Mouse (Mus musculus) intestine, postnatal 0 days (tissue): Measurements from ENCODE around the gene Timm22. TPM values are rescaled to one million over a fixed set of nuclear protein-coding genes. Genes with fewer than 3 reads are reported as not detected.

ENCODE experiments used
- ATAC-seq: fragments of 200-750 bp; cut with Nextera tagmentation; 2 replicates; pipeline ENCODE4 v1.8.0; 2017; ENCODE audit warnings: mild to moderate bottlenecking, moderate TSS enrichment, moderate library complexity
- H3K27ac ChIP-seq: fragments of 300-500 bp; sonication (generic); 2 replicates; pipeline ENCODE4 v1.5.1; 2014; ENCODE audit warnings: mild to moderate bottlenecking, low read depth, low read length, moderate library complexity
- H3K27me3 ChIP-seq: fragments of 300-500 bp; sonication (generic); replicated peaks from 2 replicates; pipeline ENCODE4 v1.6.1; 2014; ENCODE audit warnings: low read length, mixed read lengths; ENCODE audit not compliant: control insufficient read depth, insufficient read depth
- H3K36me3 ChIP-seq: fragments of 300-500 bp; sonication (generic); 2 replicates; pipeline ENCODE4 v1.6.1; 2014; ENCODE audit warnings: mild to moderate bottlenecking, moderate library complexity; ENCODE audit not compliant: control insufficient read depth, insufficient read depth
- H3K4me1 ChIP-seq: fragments of 300-500 bp; sonication (generic); replicated peaks from 2 replicates; pipeline ENCODE4 v1.6.1; 2014; ENCODE audit warnings: antibody characterized with exemption, low read length, mixed read lengths; ENCODE audit not compliant: control insufficient read depth, insufficient read depth
- H3K4me2 ChIP-seq: fragments of 300-500 bp; sonication (generic); replicated peaks from 2 replicates; pipeline ENCODE4 v1.6.1; 2014; ENCODE audit warnings: low read depth, mild to moderate bottlenecking, moderate library complexity
- H3K4me3 ChIP-seq: fragments of 300-500 bp; sonication (generic); 2 replicates; pipeline ENCODE4 v1.5.1; 2014; ENCODE audit warnings: low read depth, low read length
- H3K9ac ChIP-seq: fragments of 300-500 bp; sonication (generic); 2 replicates; pipeline ENCODE4 v1.6.1; 2014; ENCODE audit warnings: mild to moderate bottlenecking, low read depth, low read length
- H3K9me3 ChIP-seq: fragments of 300-500 bp; sonication (generic); 2 replicates; pipeline ENCODE4 v1.6.1; 2016; ENCODE audit warnings: mixed run types; ENCODE audit not compliant: control insufficient read depth
- CTCF ChIP-seq: sonication (generic); IDR thresholded peaks from 2 replicates; pipeline ENCODE4 v1.5.1; 2016; ENCODE audit warnings: low read depth, mild to moderate bottlenecking, control low read depth, antibody characterized with exemption, moderate library complexity
- WGBS: fragments of 180-500 bp; shearing (Covaris S2); extraction: QIAGEN DNeasy Blood & Tissue Kit; methylation state at CpG from one replicate; pipeline ENCODE4 v1.1.7; 2014; 5-methylcytosine and 5-hydroxymethylcytosine counted together
- polyA plus RNA-seq: library from polyadenylated mRNA; unstranded; fragments of >200 nt; fragmentation: Nextera tagmentation; extraction: Ambion mirVana; gene quantifications from 2 replicates; pipeline ENCODE4 v1.2.1, GENCODE M21; 2015

Timm22 gene
- polyA plus RNA-seq: 95.2 and 96.0 TPM in 2 replicates

- peak within 1 kb of the TSS; percentile 78 for H3K4me2 ChIP-seq
- peak within 1 kb of the TSS; percentile 83 for H3K4me3 ChIP-seq
- no peaks in the 10 kb centered on the region for H3K27me3 ChIP-seq
- peak within 1 kb of the TSS; percentile 76 for H3K27ac ChIP-seq
- under 1% methylated on average over 46 of the region's 46 CpGs for WGBS
- peak; percentile 100 for TF ChIP-seq CTCF
- peaks cover 5% of the 10 kb centered on the region; the same call in 1 of the 2 replicates for H3K36me3 ChIP-seq
- H3K9ac ChIP-seq: peak within 1 kb of the TSS; percentile 73
- no peaks in the 10 kb centered on the region for H3K4me1 ChIP-seq
- H3K9me3 ChIP-seq: no peaks in the 10 kb centered on the region
- ATAC-seq: peak; percentile 93
These were observed at the start of gene Timm22 for GRCm38 (mm10) chr11:76406702-76407583. Gene Timm22, plus strand, starts transcription at chr11:76406952.

GRCm38 (mm10) chr11:76357464-76357863 lies 49.3 kb upstream of the Timm22 start:
- 0 out of 2 replicates have a peak, but pooled peaks cover 6% of the 10 kb centered on the region for H3K4me1 ChIP-seq
- WGBS: 51% methylated on average over 12 of the region's 12 CpGs

GRCm38 (mm10) chr11:76358628-76359320 lies 48.0 kb upstream of the Timm22 start:
- 46% methylated on average over 14 of the region's 14 CpGs for WGBS
- Histone ChIP-seq H3K4me2 (no peak overlapping the region), H3K9me3 (no peaks in the 10 kb centered on the region), H3K36me3 (no peaks in the 10 kb centered on the region), H3K9ac (no peak overlapping the region), H3K4me3 (no peak overlapping the region), H3K27me3 (no peaks in the 10 kb centered on the region), H3K27ac (no peak overlapping the region), H3K4me1 (0 out of 2 replicates have a peak, but pooled peaks cover 6% of the 10 kb centered on the region)
- no peak for ATAC-seq
- TF ChIP-seq CTCF: no peak

More at GRCm38 (mm10) chr11:76357464-76357863, 49.3 kb upstream of the Timm22 start:
- no peak overlapping the region for H3K4me3 ChIP-seq
- no peaks in the 10 kb centered on the region for H3K27me3 ChIP-seq
- ATAC-seq: no peak
- H3K4me2 ChIP-seq: peak overlapping the region; percentile 17; the same call in 1 of the 2 replicates
- no peaks in the 10 kb centered on the region for H3K36me3 ChIP-seq
- H3K27ac ChIP-seq: 0 out of 2 replicates have a peak overlapping the region, but pooled peaks have one; percentile 7
- H3K9ac ChIP-seq: no peak overlapping the region
- no peaks in the 10 kb centered on the region for H3K9me3 ChIP-seq
- TF ChIP-seq CTCF: no peak

- Histone ChIP-seq H3K27ac (no peak overlapping the region), H3K4me1 (0 out of 2 replicates have a peak, but pooled peaks cover 3% of the 10 kb centered on the region), H3K4me3 (no peak overlapping the region), H3K9me3 (no peaks in the 10 kb centered on the region), H3K9ac (no peak overlapping the region), H3K4me2 (no peak overlapping the region), H3K27me3 (no peaks in the 10 kb centered on the region), H3K36me3 (no peaks in the 10 kb centered on the region)
- TF ChIP-seq CTCF: no peak
- ATAC-seq: no peak
- WGBS: 87% methylated on average over 6 of the region's 6 CpGs
These were observed 46.5 kb upstream of the Timm22 start for GRCm38 (mm10) chr11:76360255-76360654.

- no peaks in the 10 kb centered on the region for H3K9me3 ChIP-seq
- ATAC-seq: no peak
- no peaks in the 10 kb centered on the region for H3K36me3 ChIP-seq
- no peak overlapping the region for H3K9ac ChIP-seq
- no peak for TF ChIP-seq CTCF
- 59% methylated on average over 4 of the region's 4 CpGs for WGBS
- no peak overlapping the region for H3K4me3 ChIP-seq
- no peak overlapping the region for H3K4me2 ChIP-seq
- no peak overlapping the region for H3K27ac ChIP-seq
- H3K4me1 ChIP-seq: no peaks in the 10 kb centered on the region
- no peaks in the 10 kb centered on the region for H3K27me3 ChIP-seq
These were observed 45.3 kb upstream of the Timm22 start for GRCm38 (mm10) chr11:76361422-76361821.

- Histone ChIP-seq H3K4me2 (no peak overlapping the region), H3K27me3 (no peaks in the 10 kb centered on the region), H3K4me1 (no peaks in the 10 kb centered on the region), H3K9ac (no peak overlapping the region), H3K9me3 (no peaks in the 10 kb centered on the region), H3K4me3 (no peak overlapping the region), H3K27ac (no peak overlapping the region), H3K36me3 (no peaks in the 10 kb centered on the region)
- no peak for ATAC-seq
- 26% methylated on average over 6 of the region's 6 CpGs for WGBS
- TF ChIP-seq CTCF: no peak
These were observed 43.6 kb upstream of the Timm22 start for GRCm38 (mm10) chr11:76363178-76363577.
